Mouse (Mus musculus) erythroblast, embryonic 14.5 days (primary cell): ENCODE measurements around the gene Syk.

Experiments used
- GATA1 ChIP-seq: IDR thresholded peaks from 2 replicates; pipeline ENCODE4 v1.6.1; 2012; ENCODE audit warnings: low read length, inconsistent platforms, mixed read lengths
- TAL1 ChIP-seq: IDR thresholded peaks from 3 replicates; pipeline ENCODE4 v1.6.1; 2012; ENCODE audit warnings: low read length, inconsistent platforms, mixed read lengths

DNA sequence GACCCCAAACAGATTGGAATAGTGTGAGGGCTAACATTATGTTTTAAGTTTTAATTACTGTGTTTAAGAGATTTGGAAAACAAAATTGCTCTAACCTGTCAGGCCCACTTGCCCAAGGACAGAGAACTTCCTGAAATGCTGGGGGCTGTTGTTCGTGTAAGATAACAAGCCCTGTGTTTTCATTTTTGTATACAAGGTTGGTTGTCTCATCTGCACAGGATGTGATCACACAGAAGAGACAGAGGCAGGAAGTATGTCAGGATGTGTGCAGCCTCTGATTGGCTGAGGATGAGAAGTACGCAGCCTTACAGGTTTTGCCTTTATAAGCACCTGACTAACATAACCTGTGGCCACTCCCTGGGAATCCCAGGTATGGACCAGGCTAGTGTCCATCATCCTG is 8.7 kb upstream of the Syk start:
- TF ChIP-seq GATA1 (no peak), TAL1 (no peak)
